Mouse (Mus musculus): ENCODE measurements around the gene Ddah2.

GRCm38 (mm10) chr17:35023221-35023620, 35.6 kb upstream of the Ddah2 start:
- TF ChIP-seq CTCF (IDR thresholded peaks at IDR 0.05; ENCODE audit: extremely low read depth, insufficient read depth, insufficient read length, insufficient replicate concordance) (no peak), POLR2A (IDR thresholded peaks at IDR 0.05; ENCODE audit: low read depth, low read length) (no peak)

Data from spleen, adult 2 months (tissue).